Mouse (Mus musculus): ENCODE results near the gene OR5BS1P.

GRCm38 (mm10) chr15:98497631-98498030, 27.9 kb downstream of the OR5BS1P start:
- no peak for TF ChIP-seq CTCF (IDR thresholded peaks at IDR 0.05; ENCODE audit: insufficient read depth, low read length)
- TF ChIP-seq POLR2A (IDR thresholded peaks at IDR 0.05; ENCODE audit: borderline replicate concordance, extremely low read depth, low read depth, low read length) = no peak
